Mouse (Mus musculus): Measurements from ENCODE around the gene Nrf1.

Gene Nrf1

GRCm38 (mm10) chr6:30081339-30081738 is 33.6 kb downstream of the Nrf1 start:
- peak in 1 of 2 experiments; percentile 37 for DNase-seq

- DNase-seq: no peak
These were observed 35.5 kb downstream of the Nrf1 start for GRCm38 (mm10) chr6:30083307-30083706.

- DNase-seq: no peak
These were observed 37.6 kb downstream of the Nrf1 start for GRCm38 (mm10) chr6:30085351-30085750.

GRCm38 (mm10) chr6:30091221-30091620 is 43.4 kb downstream of the Nrf1 start:
- DNase-seq: no peak

- DNase-seq: no peak
These were observed 45.0 kb downstream of the Nrf1 start for GRCm38 (mm10) chr6:30092816-30093215.

- no peak for DNase-seq
These were observed 54.1 kb downstream of the Nrf1 start for GRCm38 (mm10) chr6:30101773-30102415.

GRCm38 (mm10) chr6:30106091-30106490 is 58.3 kb downstream of the Nrf1 start:
- DNase-seq: no peak

GRCm38 (mm10) chr6:30107456-30107855 is 59.7 kb downstream of the Nrf1 start:
- DNase-seq: no peak

GRCm38 (mm10) chr6:30109820-30110502 is 62.2 kb downstream of the Nrf1 start:
- no peak for DNase-seq

GRCm38 (mm10) chr6:30112349-30113132 is 64.8 kb downstream of the Nrf1 start:
- no peak for DNase-seq

GRCm38 (mm10) chr6:30114101-30114500 is 66.3 kb downstream of the Nrf1 start:
- DNase-seq: no peak

- DNase-seq: no peak
These were observed 73.4 kb downstream of the Nrf1 start for GRCm38 (mm10) chr6:30121152-30121551.

GRCm38 (mm10) chr6:30121600-30121999 is 73.8 kb downstream of the Nrf1 start:
- DNase-seq: no peak

- no peak for DNase-seq
These were observed 75.6 kb downstream of the Nrf1 start for GRCm38 (mm10) chr6:30123391-30123790.

- no peak for DNase-seq
These were observed 78.3 kb downstream of the Nrf1 start for GRCm38 (mm10) chr6:30126060-30126459.

GRCm38 (mm10) chr6:30126766-30127165 is 79.0 kb downstream of the Nrf1 start:
- no peak for DNase-seq

- DNase-seq: no peak
These were observed 84.6 kb downstream of the Nrf1 start for GRCm38 (mm10) chr6:30132399-30132798.

GRCm38 (mm10) chr6:30135590-30135989 is 87.8 kb downstream of the Nrf1 start:
- DNase-seq: no peak

GRCm38 (mm10) chr6:30137227-30137626 is 89.4 kb downstream of the Nrf1 start:
- no peak for DNase-seq

- DNase-seq: no peak
These were observed 91.7 kb downstream of the Nrf1 start for GRCm38 (mm10) chr6:30139329-30140045.

- DNase-seq: no peak
These were observed 95.5 kb downstream of the Nrf1 start for GRCm38 (mm10) chr6:30143263-30143662.

- DNase-seq: no peak
These were observed 99.3 kb downstream of the Nrf1 start for GRCm38 (mm10) chr6:30147058-30147457.

- no peak for DNase-seq
These were observed 100.0 kb downstream of the Nrf1 start for GRCm38 (mm10) chr6:30147753-30148152.
